Mouse (Mus musculus): ENCODE measurements at regions not wholly inside any gene's neighbourhood (a gene's known extent, or its start where the extent isn't known, plus 50 kb on each side); places are given as distances from the start of the nearest gene placed in this dataset.

DNA sequence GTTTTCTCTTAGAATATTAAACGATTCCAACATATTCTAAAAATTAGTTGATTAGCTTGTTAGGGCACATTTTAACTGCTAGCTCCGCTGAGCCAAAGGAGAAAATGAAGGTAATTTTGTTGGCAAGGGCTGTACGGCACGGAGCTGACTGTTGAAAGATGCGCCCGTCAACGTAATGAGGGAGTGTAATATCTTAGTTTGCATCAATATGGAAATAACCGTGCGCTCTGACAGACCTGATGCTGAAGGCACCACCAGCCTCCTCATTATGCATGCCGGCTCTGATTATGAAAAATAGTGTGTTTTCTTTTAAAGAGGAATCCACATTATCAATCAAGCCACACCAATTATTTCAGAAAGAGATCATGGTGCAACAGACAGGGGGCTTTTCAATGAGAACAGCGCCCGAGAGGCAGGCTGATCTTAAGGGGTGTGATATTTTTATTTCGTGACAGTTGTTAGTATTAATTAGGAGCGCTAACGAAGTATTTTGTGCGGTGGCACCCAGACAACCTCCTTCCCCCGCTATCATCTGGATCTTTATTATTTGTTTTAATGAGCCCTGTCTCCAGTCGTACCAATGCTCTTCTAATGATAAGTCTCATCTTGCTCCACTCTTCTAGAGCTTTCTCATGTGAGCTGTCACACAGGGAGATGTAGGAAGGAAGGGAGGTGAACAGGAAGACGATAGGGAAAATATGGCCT lies 99.9 kb upstream of the Ctbp2 start:
- DNase-seq, result no peak

DNA sequence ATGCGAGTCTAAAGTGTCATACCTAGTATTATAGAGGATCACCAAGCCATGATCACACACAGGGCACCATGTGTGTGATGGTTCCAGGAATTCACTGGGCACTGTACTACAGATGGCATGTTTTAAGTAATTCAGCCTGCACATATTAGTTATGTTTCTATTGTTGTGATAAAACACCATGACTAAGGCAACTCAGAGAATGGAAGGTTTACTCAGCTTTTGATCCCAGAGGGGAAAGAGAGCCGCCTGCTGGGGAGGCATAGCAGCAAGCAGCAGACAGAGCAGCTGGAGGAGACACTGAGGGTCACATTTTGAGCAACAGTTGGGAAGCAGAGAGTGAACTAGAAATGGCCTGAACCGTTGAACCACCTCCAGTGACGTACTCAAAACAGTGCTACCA lies 88.2 kb upstream of the Ctbp2 start:
- peak; percentile 7 for DNase-seq

DNA sequence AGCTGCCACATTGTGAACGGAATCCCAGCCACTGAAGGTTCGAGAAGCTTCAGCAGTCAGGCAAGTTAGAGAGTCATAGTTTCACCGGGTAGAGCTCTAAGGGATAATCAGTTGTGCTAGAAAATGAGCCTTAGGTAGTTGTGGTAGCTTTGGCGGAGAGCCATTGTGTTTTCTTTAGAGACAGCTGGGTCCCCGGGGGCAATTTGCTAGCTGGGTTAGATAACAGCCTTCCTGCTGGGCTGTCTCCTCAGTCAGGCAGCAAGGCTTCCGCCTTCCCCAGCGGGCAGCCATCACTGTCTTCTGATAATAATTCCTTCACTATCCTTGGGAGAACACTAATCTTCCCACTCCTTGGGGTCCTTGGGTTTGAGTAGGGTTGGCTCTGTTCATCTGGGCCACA lies 81.5 kb upstream of the Ctbp2 start:
- no peak for DNase-seq

DNA sequence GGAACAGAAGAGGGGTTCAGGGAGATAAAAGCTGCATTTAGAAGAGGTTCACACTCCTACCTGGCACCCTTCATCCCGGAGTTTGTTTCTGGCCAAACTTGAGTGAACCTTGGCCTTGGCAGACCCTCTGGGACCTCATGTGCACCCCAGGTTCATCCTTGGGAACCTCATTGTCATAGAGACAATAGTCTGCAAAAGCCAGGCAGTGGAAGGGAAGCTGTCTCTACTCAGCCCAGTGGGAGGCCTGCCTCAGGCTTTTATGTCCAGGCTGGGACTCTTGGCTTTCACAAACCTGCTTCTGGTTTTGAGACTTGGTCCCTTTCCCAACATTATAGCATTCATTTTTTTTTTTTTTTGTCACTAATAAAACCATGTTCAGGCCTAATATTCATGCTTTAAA lies 80.3 kb upstream of the Ctbp2 start:
- no peak for DNase-seq

- no peak for DNase-seq
Observed at GRCm38 (mm10) chr7:133203933-133204332, 79.8 kb upstream of the Ctbp2 start.

GRCm38 (mm10) chr7:133202092-133202880 lies 78.1 kb upstream of the Ctbp2 start:
- DNase-seq, result no peak

- DNase-seq, result no peak
Observed at GRCm38 (mm10) chr7:133199046-133199445, 74.9 kb upstream of the Ctbp2 start.

DNA sequence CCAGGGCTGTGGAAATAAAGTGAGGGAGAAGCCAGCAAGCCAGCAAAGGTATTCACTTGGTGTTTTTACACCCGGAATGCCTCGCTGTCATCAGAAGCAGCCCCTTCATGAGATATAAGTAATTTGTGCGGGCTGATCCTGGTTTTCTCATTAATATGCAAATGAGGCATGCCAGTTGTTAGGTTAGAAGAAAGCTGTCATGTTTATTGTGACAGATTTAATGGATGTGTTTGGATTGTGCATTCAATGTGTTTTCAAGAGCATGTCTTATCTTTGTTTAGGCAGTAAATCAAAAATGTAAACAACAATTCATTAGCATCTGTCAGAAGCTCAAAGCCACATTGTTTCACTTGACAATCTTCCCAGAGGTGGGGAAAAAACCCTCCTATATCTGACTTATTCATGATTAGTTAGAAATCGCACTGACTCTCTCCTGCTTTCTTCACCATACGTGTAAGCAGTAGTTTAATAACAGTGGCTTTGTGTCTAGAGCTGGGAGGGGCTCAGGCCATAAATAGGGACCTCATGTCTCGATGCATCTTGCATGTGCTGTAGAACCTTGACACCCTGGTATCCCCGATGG lies 65.8 kb upstream of the Ctbp2 start:
- DNase-seq, result no peak

- peak; percentile 93 for DNase-seq
Observed at GRCm38 (mm10) chr7:133185931-133186601, 61.9 kb upstream of the Ctbp2 start.

DNA sequence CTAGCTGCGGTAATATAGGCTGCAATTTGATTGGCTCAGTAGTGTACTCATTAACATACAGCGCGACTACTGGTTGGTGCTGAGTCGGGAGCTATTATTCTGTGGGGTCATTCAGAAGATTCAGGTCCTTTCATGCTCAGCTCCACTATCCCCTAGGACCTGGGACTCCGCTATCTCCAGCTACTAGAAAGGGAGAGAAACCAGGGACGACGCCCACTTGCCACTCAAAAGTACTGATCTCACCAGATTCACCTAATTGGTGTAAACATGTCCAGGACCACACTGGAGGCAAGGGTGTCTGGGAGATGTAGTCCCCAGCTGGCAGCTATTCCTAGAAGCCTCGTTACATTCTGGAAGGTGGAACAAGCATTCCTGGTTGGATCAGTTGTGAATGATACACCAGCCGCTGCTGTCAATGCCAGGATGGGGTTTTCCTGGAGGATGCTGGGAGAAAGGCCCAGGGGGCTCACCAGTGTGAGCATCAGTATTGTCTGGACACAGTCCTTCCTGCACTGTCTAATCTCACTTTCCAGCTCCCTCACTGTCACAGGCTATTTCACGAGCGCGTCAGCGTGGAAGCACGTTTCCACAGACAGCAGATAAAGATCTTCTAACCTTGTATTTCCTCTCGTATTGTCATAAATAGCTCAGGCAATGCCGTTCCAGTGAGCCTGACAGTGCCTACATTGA lies 60.9 kb upstream of the Ctbp2 start:
- DNase-seq, result no peak

- no peak for DNase-seq
Observed at GRCm38 (mm10) chr7:133181388-133181787, 57.2 kb upstream of the Ctbp2 start.

- DNase-seq, result no peak
Observed at GRCm38 (mm10) chr7:133177179-133177575, 53.0 kb upstream of the Ctbp2 start.

- DNase-seq, result peak; percentile 84
Observed at GRCm38 (mm10) chr7:133176256-133177178, 52.4 kb upstream of the Ctbp2 start.
